22 mouse cellular contexts compared by ENCODE assay signal in the genomic region with DNA sequence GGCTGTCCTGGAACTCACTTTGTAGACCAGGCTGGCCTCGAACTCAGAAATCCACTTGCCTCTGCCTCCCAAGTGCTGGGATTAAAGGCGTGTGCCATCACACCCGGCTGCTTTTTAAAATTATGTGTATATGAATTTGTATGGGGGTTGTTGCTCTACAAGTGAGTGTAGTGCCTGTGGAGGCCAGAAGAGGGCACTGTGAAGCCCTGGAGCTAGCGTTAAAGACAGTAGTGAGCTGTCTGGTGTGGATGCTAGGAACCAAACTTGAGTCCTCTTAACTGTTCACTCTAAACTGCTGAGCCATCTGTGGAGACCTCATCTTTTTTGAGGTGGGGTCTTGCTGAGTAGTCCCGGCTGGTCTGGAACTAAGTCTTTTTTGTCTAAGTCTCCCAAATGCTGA. TPM values are rescaled to one million over a fixed set of nuclear protein-coding genes. Genes with fewer than 3 reads are reported as not detected.
DNase-seq lines count a peak whose midpoint lies in the region; ATAC-seq and TF ChIP-seq lines count a peak whose summit lies in the region.
"Had no signal": no experiment of that assay in that cellular context is flagged by ENCODE, and none has a peak within 500 bp of the region (broad histone marks: within the 10 kb centered on the region; RNA-seq: fewer than 3 reads in every experiment).

No protein-coding gene starts in this region.

- peaks cover 68% of the 10 kb centered on the region for H3K36me3 ChIP-seq in hindbrain, postnatal 0 days (ENCODE audit: insufficient read depth, low read length)
- peaks cover 56% of the 10 kb centered on the region for H3K36me3 ChIP-seq in hindbrain, embryonic 16.5 days (ENCODE audit: control insufficient read depth, insufficient read depth, low read length)
- H3K36me3 ChIP-seq in midbrain, postnatal 0 days (ENCODE audit: insufficient read depth, low read length) = peaks cover 80% of the 10 kb centered on the region
- H3K36me3 ChIP-seq in midbrain, embryonic 11.5 days (ENCODE audit: control insufficient read depth, insufficient read depth, low read length) = 0 out of 2 replicates have a peak, but pooled peaks cover 3% of the 10 kb centered on the region
- H3K36me3 ChIP-seq in ES-E14 (ENCODE audit: control insufficient read depth, insufficient read depth, low read length, poor library complexity, severe bottlenecking) = peaks cover 30% of the 10 kb centered on the region
- H3K36me3 ChIP-seq: embryonic facial prominence, embryonic 10.5 days; limb, embryonic 12.5 days had no signal

- ATAC-seq in hindbrain, postnatal 0 days = no peak
- ATAC-seq in hindbrain, embryonic 16.5 days = no peak
- no peak for ATAC-seq in midbrain, postnatal 0 days (ENCODE audit: low FRiP score)
- ATAC-seq in midbrain, embryonic 11.5 days (ENCODE audit: low FRiP score) = no peak
- ATAC-seq in erythroblast, adult 5-6 weeks (replicated peaks; ENCODE audit: low FRiP score, poor library complexity, severe bottlenecking) = 0 out of 2 replicates have a peak, but pooled peaks have one; percentile 71
- ATAC-seq: activated CD4-positive, CD25-positive, alpha-beta regulatory T cell, adult 4 months; CD4-positive, CD25-positive, alpha-beta regulatory T cell, adult 4 months had no signal

- H3K27me3 ChIP-seq in hindbrain, postnatal 0 days (ENCODE audit: insufficient read depth, low read length) = no peaks in the 10 kb centered on the region
- H3K27me3 ChIP-seq in hindbrain, embryonic 16.5 days (replicated peaks; ENCODE audit: control insufficient read depth, insufficient read depth, low read length) = no peaks in the 10 kb centered on the region
- no peaks in the 10 kb centered on the region for H3K27me3 ChIP-seq in midbrain, postnatal 0 days (ENCODE audit: insufficient read depth, low read length)
- H3K27me3 ChIP-seq in midbrain, embryonic 11.5 days (ENCODE audit: control insufficient read depth, insufficient read depth, low read length) = no peaks in the 10 kb centered on the region
- H3K27me3 ChIP-seq: hindbrain, embryonic 13.5 days; limb, embryonic 12.5 days; midbrain, embryonic 12.5 days had no signal

- no peak overlapping the region for H3K9ac ChIP-seq in hindbrain, postnatal 0 days (replicated peaks; ENCODE audit: low read length)
- no peak overlapping the region for H3K9ac ChIP-seq in hindbrain, embryonic 16.5 days (ENCODE audit: low read depth, low read length)
- H3K9ac ChIP-seq in midbrain, postnatal 0 days (replicated peaks; ENCODE audit: low read length, poor library complexity, severe bottlenecking) = no peak overlapping the region
- H3K9ac ChIP-seq in midbrain, embryonic 11.5 days (ENCODE audit: low read length) = no peak overlapping the region
- H3K9ac ChIP-seq in ES-E14 (ENCODE audit: insufficient read depth, low read depth, low read length, poor library complexity, severe bottlenecking) = no peak overlapping the region
- H3K9ac ChIP-seq: hindbrain, embryonic 13.5 days; limb, embryonic 12.5 days; midbrain, embryonic 12.5 days had no signal

- no peaks in the 10 kb centered on the region for H3K4me1 ChIP-seq in hindbrain, postnatal 0 days (ENCODE audit: insufficient read depth, low read length)
- H3K4me1 ChIP-seq in hindbrain, embryonic 16.5 days (ENCODE audit: control insufficient read depth, insufficient read depth, low read depth, low read length) = no peaks in the 10 kb centered on the region
- no peaks in the 10 kb centered on the region for H3K4me1 ChIP-seq in midbrain, postnatal 0 days (ENCODE audit: insufficient read depth, low read length)
- no peaks in the 10 kb centered on the region for H3K4me1 ChIP-seq in midbrain, embryonic 11.5 days (ENCODE audit: control insufficient read depth, insufficient read depth, low read length)
- peaks cover 0 to 4% of the 10 kb centered on the region in 2 experiments; a peak in 1 of 4 replicates for H3K4me1 ChIP-seq in ES-E14 (ENCODE audit: control insufficient read depth in 2 of 2, insufficient read depth in 2 of 2, low read length in 2 of 2, poor library complexity in 1 of 2)
- H3K4me1 ChIP-seq: embryonic facial prominence, embryonic 10.5 days; hindbrain, embryonic 13.5 days; limb, embryonic 12.5 days; midbrain, embryonic 12.5 days had no signal

- peak; percentile 56 for TF ChIP-seq CTCF in hindbrain, postnatal 0 days (IDR thresholded peaks at IDR 0.05; ENCODE audit: low read depth)
- peak; percentile 67 for TF ChIP-seq CTCF in midbrain, postnatal 0 days (IDR thresholded peaks at IDR 0.05)

- in situ Hi-C loops in ES-E14 (cut with MboI; ENCODE audit: low sequenced_read_pairs in 2 of 2, unreplicated experiment in 2 of 2) = no loop called here

- DNase-seq in hindbrain, postnatal 0 days (ENCODE audit: low spot score) = peak; percentile 38
- DNase-seq in midbrain, postnatal 0 days (ENCODE audit: low spot score) = peak; percentile 38
- no peak for DNase-seq in midbrain, embryonic 11.5 days (ENCODE audit: low spot score, missing footprints)
- DNase-seq in ES-E14 (ENCODE audit: low read depth, low spot score) = peak; percentile 46
- DNase-seq in heart, adult 8-10 months (ENCODE audit: low spot score) = no peak
- no peak for DNase-seq in adrenal gland, adult 18-20 months (ENCODE audit: low spot score in 2 of 2)
- DNase-seq: cerebellum, adult 9-11 months; gastrocnemius, postnatal 36 days; kidney, postnatal 10 days; layer of hippocampus, postnatal 36 days; retina, postnatal 1 day; spleen, adult 18-20 months had no signal

- H3K27ac ChIP-seq in hindbrain, postnatal 0 days = no peak overlapping the region
- no peak overlapping the region for H3K27ac ChIP-seq in hindbrain, embryonic 16.5 days (ENCODE audit: low read depth, low read length)
- no peak overlapping the region for H3K27ac ChIP-seq in midbrain, postnatal 0 days (ENCODE audit: low read depth, low read length)
- H3K27ac ChIP-seq in midbrain, embryonic 11.5 days (ENCODE audit: low read depth, low read length) = no peak overlapping the region
- no peak overlapping the region for H3K27ac ChIP-seq in ES-E14 (ENCODE audit: insufficient read depth, low read depth, low read length, poor library complexity, severe bottlenecking)
- H3K27ac ChIP-seq: embryonic facial prominence, embryonic 10.5 days; hindbrain, embryonic 13.5 days; limb, embryonic 12.5 days; midbrain, embryonic 12.5 days had no signal

- H3K4me2 ChIP-seq in hindbrain, postnatal 0 days (ENCODE audit: low read depth, low read length) = no peak overlapping the region
- no peak overlapping the region for H3K4me2 ChIP-seq in hindbrain, embryonic 16.5 days (ENCODE audit: low read length)
- no peak overlapping the region for H3K4me2 ChIP-seq in midbrain, postnatal 0 days (ENCODE audit: low read depth, low read length, poor library complexity, severe bottlenecking)
- H3K4me2 ChIP-seq in midbrain, embryonic 11.5 days = no peak overlapping the region
- H3K4me2 ChIP-seq: hindbrain, embryonic 13.5 days; limb, embryonic 12.5 days; midbrain, embryonic 12.5 days had no signal

- WGBS in hindbrain, postnatal 0 days = 69% methylated on average over 5 of the region's 5 CpGs
- 76% methylated on average over 5 of the region's 5 CpGs for WGBS in hindbrain, embryonic 16.5 days
- 73% methylated on average over 5 of the region's 5 CpGs for WGBS in midbrain, postnatal 0 days
- WGBS in midbrain, embryonic 11.5 days = 75% methylated on average over 5 of the region's 5 CpGs

- H3K9me3 ChIP-seq in hindbrain, postnatal 0 days (ENCODE audit: low read length) = no peaks in the 10 kb centered on the region
- no peaks in the 10 kb centered on the region for H3K9me3 ChIP-seq in hindbrain, embryonic 16.5 days (ENCODE audit: control insufficient read depth, low read length)
- no peaks in the 10 kb centered on the region for H3K9me3 ChIP-seq in midbrain, postnatal 0 days (ENCODE audit: low read length)
- H3K9me3 ChIP-seq in midbrain, embryonic 11.5 days (ENCODE audit: control insufficient read depth, low read length) = no peaks in the 10 kb centered on the region
- no peaks in the 10 kb centered on the region for H3K9me3 ChIP-seq in ES-E14 (ENCODE audit: control insufficient read depth, insufficient read depth, low read depth, low read length)
- H3K9me3 ChIP-seq: hindbrain, embryonic 13.5 days; midbrain, embryonic 12.5 days had no signal

- H3K4me3 ChIP-seq in hindbrain, postnatal 0 days (ENCODE audit: low read length) = no peak overlapping the region
- no peak overlapping the region for H3K4me3 ChIP-seq in hindbrain, embryonic 16.5 days (ENCODE audit: low read length)
- no peak overlapping the region for H3K4me3 ChIP-seq in midbrain, postnatal 0 days (ENCODE audit: low read depth, low read length)
- H3K4me3 ChIP-seq in midbrain, embryonic 11.5 days (ENCODE audit: low read depth, low read length) = no peak overlapping the region
- H3K4me3 ChIP-seq in ES-E14 (ENCODE audit: insufficient read depth in 1 of 2, low read depth in 1 of 2, low read length in 2 of 2, poor library complexity in 1 of 2, severe bottlenecking in 1 of 2) = no peak overlapping the region
- H3K4me3 ChIP-seq: embryonic facial prominence, embryonic 10.5 days; hindbrain, embryonic 13.5 days; limb, embryonic 12.5 days; midbrain, embryonic 12.5 days had no signal

RNA-seq across cellular contexts. Expression of a gene that starts 13.2 kb away (rescaled TPM):
- 705 and 708 TPM in 2 replicates for total RNA-seq in hindbrain, postnatal 0 days (2014; rRNA removed)
- polyA plus RNA-seq in hindbrain, postnatal 0 days (2015; fragmentation: Nextera tagmentation; extraction: Ambion mirVana) = 497 and 530 TPM in 2 replicates
- 345 and 404 TPM in 2 replicates for polyA plus RNA-seq in hindbrain, embryonic 16.5 days (2015; fragmentation: Nextera tagmentation; extraction: Ambion mirVana)
- total RNA-seq in midbrain, postnatal 0 days (2014; rRNA removed) = 516 and 704 TPM in 2 replicates
- polyA plus RNA-seq in midbrain, postnatal 0 days (2015; fragmentation: Nextera tagmentation; extraction: Ambion mirVana) = 466 and 515 TPM in 2 replicates
- 108 and 110 TPM in 2 replicates for polyA plus RNA-seq in midbrain, embryonic 11.5 days (2014; fragmentation: Nextera tagmentation; extraction: Ambion mirVana)
- 212 and 328 TPM in 2 replicates for total RNA-seq in ES-E14 (2012; rRNA removed)
- total RNA-seq in erythroblast, adult 5-6 weeks (2015; ENCODE audit: low replicate concordance) = 11.7 and 35.0 TPM in 2 replicates
- total RNA-seq in erythroblast, adult 5-6 weeks (2017; ENCODE audit: low replicate concordance) = 11.0 and 11.3 TPM in 2 replicates
- total RNA-seq in heart, adult 8-10 months (2022) = 100 to 1,000 TPM; 297 to 375 (median 324) TPM
- total RNA-seq in adrenal gland, adult 18-20 months (2021) = 100 to 1,000 TPM; 343 to 378 TPM

RNA-seq across cellular contexts. Expression of a gene that starts 20.0 kb away (rescaled TPM):
- 572 and 588 TPM in 2 replicates for total RNA-seq in hindbrain, postnatal 0 days (2014; rRNA removed)
- 649 and 730 TPM in 2 replicates for polyA plus RNA-seq in hindbrain, postnatal 0 days (2015; fragmentation: Nextera tagmentation; extraction: Ambion mirVana)
- 678 and 702 TPM in 2 replicates for polyA plus RNA-seq in hindbrain, embryonic 16.5 days (2015; fragmentation: Nextera tagmentation; extraction: Ambion mirVana)
- 493 and 502 TPM in 2 replicates for total RNA-seq in midbrain, postnatal 0 days (2014; rRNA removed)
- polyA plus RNA-seq in midbrain, postnatal 0 days (2015; fragmentation: Nextera tagmentation; extraction: Ambion mirVana) = 727 and 786 TPM in 2 replicates
- 34.4 and 36.0 TPM in 2 replicates for polyA plus RNA-seq in midbrain, embryonic 11.5 days (2014; fragmentation: Nextera tagmentation; extraction: Ambion mirVana)
- total RNA-seq in ES-E14 (2012; rRNA removed) = 21.2 and 37.0 TPM in 2 replicates
- 11.5 and 14.6 TPM in 2 replicates for total RNA-seq in erythroblast, adult 5-6 weeks (2015; ENCODE audit: low replicate concordance)
- 3.8 and 4.9 TPM in 2 replicates for total RNA-seq in erythroblast, adult 5-6 weeks (2017; ENCODE audit: low replicate concordance)
- total RNA-seq in heart, adult 8-10 months (2022) = 1 to 10 TPM in 2 of 4 experiments, under 1 TPM in 2; 0.60 to 3.3 (median 1.3) TPM
- 100 to 1,000 TPM in 1 of 2 experiments, 10 to 100 TPM in 1; 30.2 to 121 TPM for total RNA-seq in adrenal gland, adult 18-20 months (2021)

RNA-seq across cellular contexts. Expression of a gene that starts 41.5 kb away (rescaled TPM):
- total RNA-seq in hindbrain, postnatal 0 days (2014; rRNA removed) = 0.90 and 6.6 TPM in 2 replicates
- polyA plus RNA-seq in hindbrain, postnatal 0 days (2015; fragmentation: Nextera tagmentation; extraction: Ambion mirVana) = 2.4 TPM in 2 replicates
- 4.6 and 5.2 TPM in 2 replicates for polyA plus RNA-seq in hindbrain, embryonic 16.5 days (2015; fragmentation: Nextera tagmentation; extraction: Ambion mirVana)
- total RNA-seq in midbrain, postnatal 0 days (2014; rRNA removed) = 6.4 and 9.0 TPM in 2 replicates
- polyA plus RNA-seq in midbrain, postnatal 0 days (2015; fragmentation: Nextera tagmentation; extraction: Ambion mirVana) = 3.8 and 4.2 TPM in 2 replicates
- 2.0 and 2.2 TPM in 2 replicates for polyA plus RNA-seq in midbrain, embryonic 11.5 days (2014; fragmentation: Nextera tagmentation; extraction: Ambion mirVana)
- not detected in 2 replicates for total RNA-seq in ES-E14 (2012; rRNA removed)
- not detected in 2 replicates for total RNA-seq in erythroblast, adult 5-6 weeks (2015; ENCODE audit: low replicate concordance)
- total RNA-seq in erythroblast, adult 5-6 weeks (2017; ENCODE audit: low replicate concordance) = not detected in 2 replicates
- not detected for total RNA-seq in heart, adult 8-10 months (2022)
- not detected for total RNA-seq in adrenal gland, adult 18-20 months (2021)
- total RNA-seq: gastrocnemius, postnatal 36 days; layer of hippocampus, postnatal 36 days had no signal
- polyA plus RNA-seq: activated CD4-positive, CD25-positive, alpha-beta regulatory T cell, adult 4 months; CD4-positive, CD25-positive, alpha-beta regulatory T cell, adult 4 months; heart, embryonic 14.5 days; limb, embryonic 12.5 days; lung, embryonic 16.5 days had no signal

Comparison
In these comparisons a context has a peak if more than half of its experiments do, and no peak if none do; other contexts are left out.
1. DNase-seq: peak in hindbrain, postnatal 0 days (single experiment), midbrain, postnatal 0 days (single experiment) and ES-E14 (single experiment); none in midbrain, embryonic 11.5 days (single experiment), heart, adult 8-10 months (single experiment) and adrenal gland, adult 18-20 months (0 of 2).